Mouse (Mus musculus) stomach, postnatal 0 days (tissue): ENCODE measurements around the gene Dock7.

Experiments
- CTCF ChIP-seq: IDR thresholded peaks from 2 replicates; pipeline ENCODE4 v1.5.1; 2016; ENCODE audit warnings: antibody characterized with exemption, low read depth, mild to moderate bottlenecking, moderate library complexity
- EP300 ChIP-seq: optimal IDR thresholded peaks from 2 replicates; pipeline ENCODE3; 2016; ENCODE audit warnings: antibody characterized with exemption

DNA sequence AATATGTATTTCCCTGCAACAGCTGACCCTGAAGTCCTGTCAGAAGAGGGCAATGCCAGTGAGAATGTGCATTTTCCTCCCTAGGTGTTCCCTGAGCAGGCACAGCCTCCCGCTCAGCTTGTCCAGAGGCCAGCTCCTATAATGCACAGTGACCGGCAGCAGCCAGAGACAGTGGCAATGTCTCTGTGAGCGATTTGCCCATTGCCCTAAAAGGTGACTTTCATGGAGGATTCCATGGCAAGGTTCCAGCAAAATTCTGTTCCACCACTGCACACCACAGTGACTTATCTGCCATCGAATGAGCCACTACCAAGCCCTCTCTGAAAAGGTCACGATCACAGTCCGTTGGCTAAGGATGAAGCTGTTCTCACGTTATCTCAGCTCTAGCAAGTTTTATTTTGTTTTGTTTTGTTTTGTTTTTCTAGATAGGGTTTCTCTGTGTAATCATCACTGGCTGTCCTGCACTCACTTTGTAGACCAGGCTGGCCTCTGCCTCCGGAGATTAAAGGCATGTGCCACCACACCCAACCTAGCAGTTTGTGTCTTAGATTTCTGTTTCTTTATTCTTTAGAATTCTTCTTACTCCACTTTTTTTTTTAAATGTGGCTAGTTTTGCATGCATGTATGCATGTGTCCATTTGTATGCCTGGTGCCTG lies 17.4 kb upstream of the Dock7 start:
- TF ChIP-seq CTCF (no peak), EP300 (no peak)
